ENCODE assay signal across 1 mouse cellular context in the genomic region with DNA sequence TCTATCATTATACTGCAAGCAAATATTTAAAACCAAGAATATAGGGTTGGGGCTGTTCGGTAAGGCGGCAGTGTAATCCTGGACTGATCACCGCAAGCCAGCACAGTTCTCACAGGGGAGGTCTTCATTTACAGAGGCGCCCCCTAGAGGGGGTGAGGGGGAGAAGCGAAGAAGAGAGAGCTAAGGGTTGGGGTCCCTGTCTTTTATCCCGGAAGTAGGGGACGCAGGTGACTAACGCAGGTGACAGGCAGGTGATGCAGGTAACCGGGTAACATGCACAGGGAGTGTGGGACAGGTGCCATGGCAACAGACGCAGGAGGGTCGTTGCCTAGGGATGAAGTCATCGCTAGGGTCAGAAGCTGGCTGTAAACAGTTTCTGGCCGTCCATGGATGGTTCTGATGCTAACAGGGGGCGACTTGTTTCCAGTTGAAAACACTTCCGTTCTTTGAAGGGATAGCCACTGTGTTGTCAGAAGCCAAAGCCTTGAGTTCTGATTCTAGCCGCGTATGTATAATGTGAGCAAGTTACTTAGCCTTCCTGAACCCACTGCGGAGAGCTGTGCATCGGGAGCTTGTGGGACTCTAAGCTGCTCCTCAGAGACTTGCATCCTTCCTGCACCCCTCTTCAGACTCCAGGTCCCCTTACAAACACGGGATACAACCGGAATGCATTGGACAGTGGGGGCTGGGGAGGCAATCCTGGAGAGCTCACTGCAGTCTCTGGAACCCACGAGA.
TF ChIP-seq lines count a peak whose summit lies in the region.

No protein-coding gene starts in this region.

TF ChIP-seq in MEL, 35 proteins besides CTCF, POLR2A, EP300 and RAD21:
- TF ChIP-seq MYB (IDR thresholded peaks at IDR 0.05; ENCODE audit: low read depth, low read length): no peak
- no peak for TF ChIP-seq NELFE (IDR thresholded peaks at IDR 0.05; ENCODE audit: low read depth, low read length)
- no peak for TF ChIP-seq TBP (IDR thresholded peaks at IDR 0.05; ENCODE audit: low read depth, low read length)
- TF ChIP-seq SMC3 (IDR thresholded peaks at IDR 0.05; ENCODE audit: low read depth, low read length): no peak
- no peak for TF ChIP-seq MAZ (IDR thresholded peaks at IDR 0.05; ENCODE audit: low read depth, low read length)
- no peak for TF ChIP-seq POLR2AphosphoS5 (IDR thresholded peaks at IDR 0.05; ENCODE audit: borderline replicate concordance, low read depth, low read length)
TF ChIP-seq in MEL: peak in this region for 0.
